Mouse (Mus musculus): ENCODE data around the gene Krtap31-2.

GRCm38 (mm10) chr11:99948175-99948574 lies 12.1 kb downstream of the Krtap31-2 start, which contains the start of gene Krtap9-5:
- TF ChIP-seq POLR2A (IDR thresholded peaks at IDR 0.05; ENCODE audit: extremely low read depth, insufficient read depth, low read length) (no peak), CTCF (IDR thresholded peaks at IDR 0.05; ENCODE audit: extremely low read depth, insufficient read depth, low read length) (no peak)

Measured in cortical plate, adult 2 months (tissue).